ENCODE assay signal across 7 mouse cellular contexts in genomic region chr11:105153068-105153833, GRCm38 (mm10). TPM values are rescaled to one million over a fixed set of nuclear protein-coding genes. Genes with fewer than 3 reads are reported as not detected.
DNase-seq lines count a peak whose midpoint lies in the region; ATAC-seq lines count a peak whose summit lies in the region.

No protein-coding gene starts in this region.

- no peaks in the 10 kb centered on the region for H3K36me3 ChIP-seq in hindbrain, embryonic 10.5 days
- no peaks in the 10 kb centered on the region for H3K36me3 ChIP-seq in limb, embryonic 13.5 days
- H3K36me3 ChIP-seq in midbrain, embryonic 14.5 days (ENCODE audit: control insufficient read depth, insufficient read depth, low read length), result no peaks in the 10 kb centered on the region

- H3K4me1 ChIP-seq in hindbrain, embryonic 10.5 days (replicated peaks), result peaks cover 32% of the 10 kb centered on the region
- H3K4me1 ChIP-seq in limb, embryonic 13.5 days, result peaks cover 28% of the 10 kb centered on the region
- H3K4me1 ChIP-seq in midbrain, embryonic 14.5 days (ENCODE audit: control insufficient read depth, insufficient read depth, low read length), result 0 out of 2 replicates have a peak, but pooled peaks cover 4% of the 10 kb centered on the region

- peak overlapping the region; percentile 26; the same call in 1 of the 2 replicates for H3K27ac ChIP-seq in hindbrain, embryonic 10.5 days
- H3K27ac ChIP-seq in limb, embryonic 13.5 days, result no peak overlapping the region
- no peak overlapping the region for H3K27ac ChIP-seq in midbrain, embryonic 14.5 days (replicated peaks; ENCODE audit: low read depth, low read length)

- H3K9ac ChIP-seq in limb, embryonic 13.5 days, result no peak overlapping the region; the same call in 1 of the 2 replicates
- no peak overlapping the region for H3K9ac ChIP-seq in midbrain, embryonic 14.5 days (replicated peaks; ENCODE audit: low read length)

- DNase-seq in adrenal gland, adult (ENCODE audit: inconsistent age in 2 of 2, low spot score in 1 of 2), result peak; percentile 52 to 89
- peak; percentile 79 for DNase-seq in embryo, embryonic 11 days
- peak; percentile 64 for DNase-seq in hindbrain, embryonic 10.5 days (ENCODE audit: low spot score)
- DNase-seq in midbrain, embryonic 14.5 days, result peak; percentile 56
- DNase-seq in right cerebral cortex, adult 18-20 months, result no peak
- DNase-seq in layer of hippocampus, postnatal 14 days (ENCODE audit: low spot score in 2 of 2), result no peak

- 31% methylated on average over 12 of the region's 12 CpGs for WGBS in hindbrain, embryonic 10.5 days
- 10% methylated on average over 12 of the region's 12 CpGs for WGBS in limb, embryonic 13.5 days
- WGBS in midbrain, embryonic 14.5 days, result 27% methylated on average over 12 of the region's 12 CpGs

- H3K9me3 ChIP-seq in hindbrain, embryonic 10.5 days, result no peaks in the 10 kb centered on the region
- 0 out of 2 replicates have a peak, but pooled peaks cover 3% of the 10 kb centered on the region for H3K9me3 ChIP-seq in limb, embryonic 13.5 days
- no peaks in the 10 kb centered on the region for H3K9me3 ChIP-seq in midbrain, embryonic 14.5 days (ENCODE audit: control insufficient read depth, low read length)

- ATAC-seq in limb, embryonic 13.5 days (ENCODE audit: low FRiP score, low read depth), result peak; percentile 68
- ATAC-seq in midbrain, embryonic 14.5 days (ENCODE audit: low FRiP score, low TSS enrichment), result peak; percentile 53; the same call in 1 of the 2 replicates

- H3K4me2 ChIP-seq in limb, embryonic 13.5 days (replicated peaks), result 0 out of 2 replicates have a peak overlapping the region, but pooled peaks have one; percentile 14
- H3K4me2 ChIP-seq in midbrain, embryonic 14.5 days (ENCODE audit: low read length), result no peak overlapping the region

- peaks cover 14% of the 10 kb centered on the region for H3K27me3 ChIP-seq in hindbrain, embryonic 10.5 days (ENCODE audit: insufficient read depth, poor library complexity, severe bottlenecking)
- H3K27me3 ChIP-seq in limb, embryonic 13.5 days, result peaks cover 33% of the 10 kb centered on the region
- no peaks in the 10 kb centered on the region for H3K27me3 ChIP-seq in midbrain, embryonic 14.5 days (ENCODE audit: control insufficient read depth, insufficient read depth, low read length)

- H3K4me3 ChIP-seq in hindbrain, embryonic 10.5 days, result no peak overlapping the region
- no peak overlapping the region for H3K4me3 ChIP-seq in limb, embryonic 13.5 days
- H3K4me3 ChIP-seq in midbrain, embryonic 14.5 days (replicated peaks; ENCODE audit: low read depth, low read length), result no peak overlapping the region

RNA-seq across cellular contexts. Expression of gene Gm10842, which starts 6.6 kb away (rescaled TPM):
- not detected in 2 replicates for polyA plus RNA-seq in hindbrain, embryonic 10.5 days (2016; fragmentation: Nextera tagmentation; extraction: Ambion mirVana)
- not detected in 2 replicates for polyA plus RNA-seq in limb, embryonic 13.5 days (2015; fragmentation: Nextera tagmentation; extraction: Ambion mirVana)
- polyA plus RNA-seq in midbrain, embryonic 14.5 days (2014; fragmentation: Nextera tagmentation; extraction: Ambion mirVana), result not detected in 2 replicates
- total RNA-seq in layer of hippocampus, postnatal 14 days (2021), result not detected

RNA-seq across cellular contexts. Expression of gene Tlk2, which starts 25.4 kb away (rescaled TPM):
- polyA plus RNA-seq in hindbrain, embryonic 10.5 days (2016; fragmentation: Nextera tagmentation; extraction: Ambion mirVana), result 18.7 and 21.9 TPM in 2 replicates
- 21.5 and 23.7 TPM in 2 replicates for polyA plus RNA-seq in limb, embryonic 13.5 days (2015; fragmentation: Nextera tagmentation; extraction: Ambion mirVana)
- 27.0 and 29.3 TPM in 2 replicates for polyA plus RNA-seq in midbrain, embryonic 14.5 days (2014; fragmentation: Nextera tagmentation; extraction: Ambion mirVana)
- total RNA-seq in layer of hippocampus, postnatal 14 days (2021), result 10 to 100 TPM; 43.0 to 52.2 TPM

RNA-seq across cellular contexts. Expression of gene Mettl2, which starts 27.0 kb away (rescaled TPM):
- polyA plus RNA-seq in hindbrain, embryonic 10.5 days (2016; fragmentation: Nextera tagmentation; extraction: Ambion mirVana), result 43.2 and 50.5 TPM in 2 replicates
- polyA plus RNA-seq in limb, embryonic 13.5 days (2015; fragmentation: Nextera tagmentation; extraction: Ambion mirVana), result 51.7 and 52.1 TPM in 2 replicates
- polyA plus RNA-seq in midbrain, embryonic 14.5 days (2014; fragmentation: Nextera tagmentation; extraction: Ambion mirVana), result 29.2 and 30.9 TPM in 2 replicates
- 10 to 100 TPM; 17.5 to 18.5 TPM for total RNA-seq in layer of hippocampus, postnatal 14 days (2021)

Comparison
In these comparisons a context has a peak if more than half of its experiments do, and no peak if none do; other contexts are left out.
1. DNase-seq: peak in adrenal gland, adult (2 of 2), embryo, embryonic 11 days (single experiment), hindbrain, embryonic 10.5 days (single experiment) and midbrain, embryonic 14.5 days (single experiment); none in right cerebral cortex, adult 18-20 months (single experiment) and layer of hippocampus, postnatal 14 days (0 of 2).